Mouse (Mus musculus): ENCODE results near the gene Mical2. TPM values are rescaled to one million over a fixed set of nuclear protein-coding genes. Genes with fewer than 3 reads are reported as not detected.
A peak's percentile ranks its signal among the peaks of the same experiment; 100 is the strongest.

Gene Mical2
- polyA plus RNA-seq, 1 experiment from 2014 or later = 1.2 TPM

DNA sequence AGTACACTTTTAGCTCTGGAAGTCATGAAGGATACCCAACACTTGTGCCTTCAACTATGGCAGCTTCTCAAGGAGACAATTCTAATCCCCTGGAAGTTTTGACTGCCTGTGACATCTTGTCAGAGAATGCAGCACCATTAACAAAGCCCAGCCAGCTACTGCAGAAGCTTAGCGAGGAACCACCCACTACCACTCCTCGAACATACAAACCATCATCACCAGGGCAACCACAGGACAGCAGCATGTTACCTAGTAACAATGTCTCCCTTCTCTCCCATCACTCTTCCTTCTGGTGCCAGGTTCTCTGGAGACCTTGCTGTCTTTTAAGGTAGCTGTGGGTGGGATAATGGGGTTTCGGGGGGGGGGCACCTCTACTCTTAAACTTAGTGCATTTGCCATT, 26.3 kb upstream of the Mical2 start:
- Histone ChIP-seq H3K27me3 (ENCODE audit: insufficient read depth, poor library complexity, severe bottlenecking) (no peaks in the 10 kb centered on the region), H3K27ac (no peak overlapping the region), H3K36me3 (no peaks in the 10 kb centered on the region), H3K9me3 (no peaks in the 10 kb centered on the region), H3K4me3 (no peak overlapping the region), H3K4me1 (replicated peaks) (peaks cover 21% of the 10 kb centered on the region; the same call in 1 of the 2 replicates)
- 63% methylated on average over 3 of the region's 3 CpGs for WGBS
- DNase-seq (ENCODE audit: low spot score) = no peak

DNA sequence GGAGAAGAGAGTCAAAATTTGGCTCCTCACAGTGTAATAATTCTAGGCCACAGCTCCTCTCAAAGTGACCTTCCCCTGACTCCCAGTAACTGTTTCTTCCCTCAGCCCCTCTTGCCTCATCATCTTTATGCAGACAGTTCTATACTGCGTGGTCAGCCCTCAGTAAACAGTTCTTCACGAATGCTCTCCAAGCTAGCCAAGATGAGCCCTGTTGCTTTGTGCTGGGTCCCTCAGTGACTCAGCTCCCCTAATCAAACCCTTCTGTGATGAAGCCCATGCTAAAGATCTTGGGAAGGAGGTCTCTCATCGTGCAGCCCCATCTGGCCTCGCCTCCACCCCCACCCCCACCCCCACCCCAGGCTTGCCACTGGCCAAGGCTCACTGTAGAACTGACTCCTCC, 24.9 kb upstream of the Mical2 start:
- Histone ChIP-seq H3K27ac (peak overlapping the region; percentile 19; the same call in 1 of the 2 replicates), H3K36me3 (no peaks in the 10 kb centered on the region), H3K27me3 (ENCODE audit: insufficient read depth, poor library complexity, severe bottlenecking) (no peaks in the 10 kb centered on the region), H3K4me1 (replicated peaks) (peaks cover 23% of the 10 kb centered on the region; the same call in 1 of the 2 replicates), H3K9me3 (no peaks in the 10 kb centered on the region), H3K4me3 (no peak overlapping the region)
- DNase-seq (ENCODE audit: low spot score) = no peak
- WGBS = 34% methylated on average over 4 of the region's 4 CpGs

- WGBS = 72% methylated on average over 4 of the region's 4 CpGs
- Histone ChIP-seq H3K9me3 (no peaks in the 10 kb centered on the region), H3K36me3 (no peaks in the 10 kb centered on the region), H3K27ac (no peak overlapping the region), H3K4me1 (replicated peaks) (peaks cover 23% of the 10 kb centered on the region; the same call in 1 of the 2 replicates), H3K27me3 (ENCODE audit: insufficient read depth, poor library complexity, severe bottlenecking) (no peaks in the 10 kb centered on the region), H3K4me3 (no peak overlapping the region)
- no peak for DNase-seq (ENCODE audit: low spot score)
Observed at GRCm38 (mm10) chr7:112202194-112202593, 23.5 kb upstream of the Mical2 start.

DNA sequence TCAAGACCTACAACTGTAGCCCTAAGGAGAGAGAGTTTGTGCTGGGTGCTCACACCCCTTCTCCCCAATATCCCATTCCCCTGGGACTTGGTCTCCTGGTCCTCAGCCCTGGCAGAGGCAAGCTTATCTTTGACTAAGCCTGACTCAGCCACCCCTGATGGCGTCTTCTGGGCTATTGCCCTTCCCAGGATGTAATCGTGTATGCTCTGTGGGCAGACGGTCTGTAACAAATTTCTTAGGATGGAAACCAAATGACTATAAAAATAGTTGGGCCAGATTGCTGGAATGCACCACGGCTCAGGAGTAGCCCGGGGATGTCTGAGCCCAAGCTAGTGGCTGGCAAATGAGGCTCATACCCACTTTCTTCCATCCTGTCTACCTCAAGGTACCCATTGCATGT, 22.8 kb upstream of the Mical2 start:
- DNase-seq (ENCODE audit: low spot score) = no peak
- Histone ChIP-seq H3K36me3 (no peaks in the 10 kb centered on the region), H3K4me3 (no peak overlapping the region), H3K4me1 (replicated peaks) (peaks cover 23% of the 10 kb centered on the region; the same call in 1 of the 2 replicates), H3K27me3 (ENCODE audit: insufficient read depth, poor library complexity, severe bottlenecking) (no peaks in the 10 kb centered on the region), H3K27ac (no peak overlapping the region), H3K9me3 (no peaks in the 10 kb centered on the region)
- 91% methylated on average over 5 of the region's 5 CpGs for WGBS

GRCm38 (mm10) chr7:112203937-112204336, 21.7 kb upstream of the Mical2 start:
- Histone ChIP-seq H3K4me1 (replicated peaks) (peaks cover 23% of the 10 kb centered on the region; the same call in 1 of the 2 replicates), H3K36me3 (no peaks in the 10 kb centered on the region), H3K4me3 (no peak overlapping the region), H3K9me3 (no peaks in the 10 kb centered on the region), H3K27ac (0 out of 2 replicates have a peak overlapping the region, but pooled peaks have one; percentile 9), H3K27me3 (ENCODE audit: insufficient read depth, poor library complexity, severe bottlenecking) (0 out of 2 replicates have a peak, but pooled peaks cover under 1% of the 10 kb centered on the region)
- 77% methylated on average over 5 of the region's 5 CpGs for WGBS
- DNase-seq (ENCODE audit: low spot score) = no peak

GRCm38 (mm10) chr7:112204380-112204963, 21.2 kb upstream of the Mical2 start:
- H3K27me3 ChIP-seq (ENCODE audit: insufficient read depth, poor library complexity, severe bottlenecking) = peaks cover 5% of the 10 kb centered on the region; the same call in 1 of the 2 replicates
- no peaks in the 10 kb centered on the region for H3K36me3 ChIP-seq
- no peak overlapping the region for H3K27ac ChIP-seq
- DNase-seq (ENCODE audit: low spot score) = no peak
- no peaks in the 10 kb centered on the region for H3K9me3 ChIP-seq
- WGBS = 72% methylated on average over 6 of the region's 6 CpGs
- no peak overlapping the region for H3K4me3 ChIP-seq
- H3K4me1 ChIP-seq (replicated peaks) = peaks cover 20% of the 10 kb centered on the region; the same call in 1 of the 2 replicates

GRCm38 (mm10) chr7:112205513-112205912, 20.1 kb upstream of the Mical2 start:
- 89% methylated on average over 6 of the region's 6 CpGs for WGBS
- no peak for DNase-seq (ENCODE audit: low spot score)
- Histone ChIP-seq H3K27me3 (ENCODE audit: insufficient read depth, poor library complexity, severe bottlenecking) (peaks cover 9% of the 10 kb centered on the region), H3K36me3 (no peaks in the 10 kb centered on the region), H3K4me3 (no peak overlapping the region), H3K4me1 (replicated peaks) (peaks cover 12% of the 10 kb centered on the region; the same call in 1 of the 2 replicates), H3K9me3 (no peaks in the 10 kb centered on the region), H3K27ac (no peak overlapping the region)

- H3K4me3 ChIP-seq = no peak overlapping the region
- no peaks in the 10 kb centered on the region for H3K9me3 ChIP-seq
- 0 out of 2 replicates have a peak, but pooled peaks cover 6% of the 10 kb centered on the region for H3K4me1 ChIP-seq (replicated peaks)
- H3K36me3 ChIP-seq = no peaks in the 10 kb centered on the region
- no peak for DNase-seq (ENCODE audit: low spot score)
- H3K27ac ChIP-seq = no peak overlapping the region
- H3K27me3 ChIP-seq (ENCODE audit: insufficient read depth, poor library complexity, severe bottlenecking) = peaks cover 15% of the 10 kb centered on the region
- WGBS = 91% methylated on average over 6 of the region's 6 CpGs
Observed at GRCm38 (mm10) chr7:112207717-112208116, 17.9 kb upstream of the Mical2 start.

- H3K4me1 ChIP-seq (replicated peaks) = peaks cover 11% of the 10 kb centered on the region
- H3K27me3 ChIP-seq (ENCODE audit: insufficient read depth, poor library complexity, severe bottlenecking) = peaks cover 15% of the 10 kb centered on the region
- H3K27ac ChIP-seq = no peak overlapping the region
- no peaks in the 10 kb centered on the region for H3K36me3 ChIP-seq
- H3K4me3 ChIP-seq = no peak overlapping the region
- no peaks in the 10 kb centered on the region for H3K9me3 ChIP-seq
- DNase-seq (ENCODE audit: low spot score) = no peak
- WGBS = 77% methylated on average over 10 of the region's 10 CpGs
Observed at GRCm38 (mm10) chr7:112208323-112209167, 17.1 kb upstream of the Mical2 start.

DNA sequence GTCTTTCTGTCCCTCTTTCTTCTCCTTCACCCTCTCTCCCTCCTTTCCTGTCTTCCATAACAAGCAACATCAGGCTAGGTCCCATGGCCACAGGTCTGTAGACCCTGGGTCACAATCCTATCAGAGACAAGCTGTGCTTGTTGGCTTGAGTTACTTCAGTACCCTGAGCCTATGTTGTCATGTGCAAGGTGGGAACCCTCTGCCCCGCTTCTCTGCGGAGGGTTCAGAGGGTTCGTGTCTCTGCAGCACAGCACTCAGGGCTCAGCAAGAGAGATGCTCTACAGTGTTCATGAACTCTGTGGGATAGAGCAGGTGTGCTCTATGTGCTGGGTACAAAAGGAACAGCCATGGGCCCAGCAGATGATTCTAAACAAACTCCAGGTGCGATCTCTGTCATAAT, 16.0 kb upstream of the Mical2 start:
- no peak overlapping the region for H3K27ac ChIP-seq
- H3K9me3 ChIP-seq = no peaks in the 10 kb centered on the region

GRCm38 (mm10) chr7:112212921-112213721, 12.5 kb upstream of the Mical2 start:
- no peak overlapping the region for H3K4me3 ChIP-seq
- H3K9me3 ChIP-seq = no peaks in the 10 kb centered on the region
- peaks cover 10% of the 10 kb centered on the region for H3K4me1 ChIP-seq (replicated peaks)
- peaks cover 18% of the 10 kb centered on the region for H3K27me3 ChIP-seq (ENCODE audit: insufficient read depth, poor library complexity, severe bottlenecking)
- no peak for DNase-seq (ENCODE audit: low spot score)
- 46% methylated on average over 8 of the region's 8 CpGs for WGBS
- no peaks in the 10 kb centered on the region for H3K36me3 ChIP-seq
- no peak overlapping the region for H3K27ac ChIP-seq

More for the DNA sequence above, 16.0 kb upstream of the Mical2 start:
- no peak for DNase-seq (ENCODE audit: low spot score)
- H3K27me3 ChIP-seq (ENCODE audit: insufficient read depth, poor library complexity, severe bottlenecking) = peaks cover 18% of the 10 kb centered on the region
- H3K36me3 ChIP-seq = no peaks in the 10 kb centered on the region
- peaks cover 10% of the 10 kb centered on the region for H3K4me1 ChIP-seq (replicated peaks)
- no peak overlapping the region for H3K4me3 ChIP-seq
- WGBS = 91% methylated on average over 4 of the region's 4 CpGs

DNA sequence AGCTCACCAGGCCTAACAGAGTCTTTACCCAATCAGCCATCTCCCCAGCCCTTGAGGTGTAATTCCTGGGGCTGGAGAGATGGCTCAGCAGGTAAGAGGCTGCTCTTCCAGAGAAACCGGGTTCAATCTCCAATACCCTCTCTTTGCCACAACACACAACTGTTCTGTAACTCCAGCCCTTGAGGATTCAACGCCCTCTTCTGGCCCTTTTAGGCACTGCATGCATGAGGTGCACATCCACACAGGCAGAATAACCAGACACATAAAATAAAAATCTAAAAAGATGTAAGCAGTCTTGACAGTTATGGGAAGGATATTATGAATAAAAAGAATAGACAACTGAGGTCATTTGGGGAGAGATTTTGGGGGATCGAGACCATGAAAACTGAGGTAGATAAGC, 9.8 kb upstream of the Mical2 start:
- Histone ChIP-seq H3K4me3 (no peak overlapping the region), H3K36me3 (no peaks in the 10 kb centered on the region), H3K27ac (no peak overlapping the region), H3K27me3 (ENCODE audit: insufficient read depth, poor library complexity, severe bottlenecking) (peaks cover 9% of the 10 kb centered on the region; the same call in 1 of the 2 replicates), H3K9me3 (0 out of 2 replicates have a peak, but pooled peaks cover 4% of the 10 kb centered on the region), H3K4me1 (replicated peaks) (peaks cover 10% of the 10 kb centered on the region)
- no peak for DNase-seq (ENCODE audit: low spot score)
- WGBS = 81% methylated on average over 3 of the region's 3 CpGs
